Mouse (Mus musculus) frontal cortex, postnatal 25 days (tissue): ENCODE results near the gene Actg1.

Source experiments
- DNase-seq, 2 experiments: peaks; one replicate each; pipeline ENCODE4 v3.0.0; 2022; ENCODE audit warnings: low spot score in 2 of 2

The Actg1 gene

GRCm38 (mm10) chr11:120346383-120347034 is 1.8 kb downstream of the Actg1 start:
- DNase-seq: peak in 1 of 2 experiments; percentile 4

GRCm38 (mm10) chr11:120345067-120345681 is 3.2 kb downstream of the Actg1 start:
- peak in 1 of 2 experiments; percentile 5 for DNase-seq

- DNase-seq: no peak
Observed at GRCm38 (mm10) chr11:120344310-120344920, 3.9 kb downstream of the Actg1 start.

- no peak for DNase-seq
Observed at GRCm38 (mm10) chr11:120343519-120344309, 4.6 kb downstream of the Actg1 start.

- no peak for DNase-seq
Observed at GRCm38 (mm10) chr11:120342656-120343160, 5.6 kb downstream of the Actg1 start.

- DNase-seq: no peak
Observed at GRCm38 (mm10) chr11:120341661-120342060, 6.7 kb downstream of the Actg1 start.

- DNase-seq: no peak
Observed at GRCm38 (mm10) chr11:120339978-120340513, 8.3 kb downstream of the Actg1 start.

- no peak for DNase-seq
Observed at GRCm38 (mm10) chr11:120338786-120339185, 9.6 kb downstream of the Actg1 start.

GRCm38 (mm10) chr11:120337447-120337846 is 10.9 kb downstream of the Actg1 start:
- no peak for DNase-seq

- no peak for DNase-seq
Observed at GRCm38 (mm10) chr11:120335431-120336021, 12.8 kb downstream of the Actg1 start.

- no peak for DNase-seq
Observed at GRCm38 (mm10) chr11:120320156-120320555, 28.2 kb downstream of the Actg1 start.

GRCm38 (mm10) chr11:120319310-120319709 is 29.0 kb downstream of the Actg1 start:
- no peak for DNase-seq

GRCm38 (mm10) chr11:120317456-120317855 is 30.9 kb downstream of the Actg1 start:
- no peak for DNase-seq

GRCm38 (mm10) chr11:120316690-120317254 is 31.6 kb downstream of the Actg1 start:
- no peak for DNase-seq

GRCm38 (mm10) chr11:120315832-120316689 is 32.3 kb downstream of the Actg1 start:
- peak; percentile 83 to 85 for DNase-seq

GRCm38 (mm10) chr11:120315416-120315761 is 33.0 kb downstream of the Actg1 start:
- no peak for DNase-seq

GRCm38 (mm10) chr11:120314721-120315415 is 33.5 kb downstream of the Actg1 start:
- DNase-seq: no peak

- DNase-seq: no peak
Observed at GRCm38 (mm10) chr11:120313906-120314685, 34.2 kb downstream of the Actg1 start.

GRCm38 (mm10) chr11:120312069-120312468 is 36.3 kb downstream of the Actg1 start:
- DNase-seq: peak in 1 of 2 experiments; percentile 1
